Mouse (Mus musculus): ENCODE measurements at regions not wholly inside any gene's neighbourhood (a gene's known extent, or its start where the extent isn't known, plus 50 kb on each side); places are given as distances from the start of the nearest gene placed in this dataset.
A peak's percentile ranks its signal among the peaks of the same experiment; 100 is the strongest.

DNA sequence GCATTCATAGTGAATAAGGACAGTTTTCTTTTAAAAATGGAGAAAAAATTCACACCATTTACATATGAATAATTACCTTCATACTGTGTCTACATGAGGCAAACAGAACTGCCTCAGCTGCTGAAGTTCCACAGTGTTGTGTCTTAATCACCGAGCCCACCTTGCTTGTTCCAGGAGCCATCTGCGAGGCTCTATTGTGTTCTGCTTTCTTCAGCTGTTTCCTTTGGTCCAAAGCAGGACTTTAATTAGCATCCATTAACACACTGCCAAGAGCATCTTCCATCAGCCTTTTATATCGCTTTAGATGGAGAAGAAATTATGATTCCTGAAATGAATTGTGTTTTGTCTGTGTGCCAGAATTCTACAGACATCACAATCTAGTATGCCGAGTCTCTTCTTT lies 3423.1 kb upstream of the Lrrc6 start:
- DNase-seq (ENCODE audit: low read depth, low spot score): no peak

DNA sequence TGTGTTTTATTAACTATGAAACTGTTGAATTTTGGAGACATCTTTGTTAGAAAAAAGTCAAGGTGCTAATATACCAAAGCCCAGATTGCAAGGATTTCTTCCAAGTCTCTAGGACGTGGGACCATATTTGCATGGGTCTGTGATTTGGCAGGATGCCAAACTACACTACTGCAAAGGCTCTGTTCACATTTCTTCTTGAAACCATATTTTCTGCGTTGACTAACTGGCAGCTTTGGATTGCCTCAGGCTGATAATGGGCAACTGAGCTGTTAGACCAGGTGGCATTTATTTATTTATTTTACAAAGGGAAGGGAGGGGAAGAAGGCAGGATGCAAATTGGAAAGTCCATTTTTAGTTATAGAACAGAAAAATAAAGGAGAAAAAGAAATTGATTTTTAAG lies 3422.6 kb upstream of the Lrrc6 start:
- no peak for DNase-seq (ENCODE audit: low read depth, low spot score)

DNA sequence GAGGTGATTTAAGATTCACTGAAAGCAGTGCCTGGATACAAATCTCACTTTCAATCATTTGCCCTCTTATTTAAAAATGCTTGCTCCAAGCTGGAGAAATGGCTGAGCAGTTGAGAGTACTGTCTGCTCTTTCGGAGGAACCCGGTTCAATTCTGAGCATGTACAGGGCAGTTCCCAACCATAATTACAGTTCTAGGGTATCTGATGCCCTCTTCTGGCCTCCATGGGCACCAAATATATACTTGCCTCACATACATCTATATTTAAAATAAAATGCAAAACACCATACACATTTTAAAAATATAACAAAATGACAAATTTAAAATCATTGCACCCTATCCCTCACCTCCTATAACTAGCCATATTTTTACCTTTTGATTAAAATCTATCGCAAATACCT lies 3421.5 kb upstream of the Lrrc6 start:
- no peak for DNase-seq (ENCODE audit: low read depth, low spot score)

DNA sequence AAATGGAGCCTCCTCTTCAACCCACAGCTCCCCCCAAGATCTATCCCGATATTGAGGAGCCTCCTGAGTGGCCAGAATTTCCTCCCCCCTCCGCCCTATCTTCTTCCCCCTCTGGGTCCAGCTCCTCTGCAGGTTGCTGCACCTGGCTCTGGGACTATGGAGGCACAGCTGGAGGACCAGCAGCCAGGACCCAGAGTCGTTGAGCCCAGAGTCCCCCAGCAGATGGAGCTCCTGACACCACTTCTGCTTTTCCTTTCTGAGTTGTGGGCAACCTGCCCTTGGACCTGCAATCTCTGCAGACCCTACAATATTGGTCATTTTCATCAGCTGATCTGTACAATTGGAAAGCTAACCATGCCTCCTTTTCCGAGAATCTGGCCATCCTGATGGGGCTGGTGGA lies 3385.1 kb upstream of the Lrrc6 start:
- DNase-seq (ENCODE audit: low read depth, low spot score): no peak

DNA sequence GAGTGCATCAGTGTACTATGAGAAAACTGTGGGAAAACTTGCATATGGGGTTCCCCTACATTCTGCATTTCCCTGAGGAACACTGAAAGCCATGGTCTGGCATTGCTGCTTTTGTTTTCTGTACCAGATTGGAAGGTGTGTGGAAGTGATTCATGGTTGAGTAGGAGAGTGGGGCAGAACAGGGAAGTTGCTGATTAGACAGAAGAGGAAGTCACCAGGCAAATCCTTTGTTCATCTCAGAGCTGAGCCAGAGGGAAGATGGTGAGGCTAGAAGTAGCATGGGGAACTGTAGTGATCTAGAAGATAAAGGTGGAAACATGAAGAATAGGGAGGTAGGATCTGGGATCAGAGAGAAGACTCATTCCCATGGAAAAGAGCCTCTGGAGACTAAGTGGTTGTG lies 3377.8 kb upstream of the Lrrc6 start:
- no peak for DNase-seq (ENCODE audit: low read depth, low spot score)

DNA sequence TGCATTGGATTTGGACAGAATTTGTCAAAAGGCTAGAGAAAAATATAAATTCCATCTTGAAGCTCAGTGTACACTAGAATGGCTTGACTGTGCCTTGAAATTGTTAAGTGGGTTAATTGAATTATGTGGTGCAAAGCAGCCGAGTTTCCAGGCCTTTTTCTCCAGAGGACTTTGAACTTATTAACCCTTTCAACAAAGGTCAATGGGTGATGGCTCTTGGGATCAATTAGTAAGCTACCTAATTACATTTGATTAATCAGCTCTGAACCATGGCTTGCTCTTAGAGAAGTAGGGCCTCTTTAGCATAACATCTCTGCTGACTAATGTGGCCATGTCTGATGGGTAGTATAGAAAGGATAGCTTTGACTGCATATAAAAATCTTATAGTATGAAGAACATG lies 3352.8 kb upstream of the Lrrc6 start:
- DNase-seq (ENCODE audit: low read depth, low spot score): peak; percentile 13

DNA sequence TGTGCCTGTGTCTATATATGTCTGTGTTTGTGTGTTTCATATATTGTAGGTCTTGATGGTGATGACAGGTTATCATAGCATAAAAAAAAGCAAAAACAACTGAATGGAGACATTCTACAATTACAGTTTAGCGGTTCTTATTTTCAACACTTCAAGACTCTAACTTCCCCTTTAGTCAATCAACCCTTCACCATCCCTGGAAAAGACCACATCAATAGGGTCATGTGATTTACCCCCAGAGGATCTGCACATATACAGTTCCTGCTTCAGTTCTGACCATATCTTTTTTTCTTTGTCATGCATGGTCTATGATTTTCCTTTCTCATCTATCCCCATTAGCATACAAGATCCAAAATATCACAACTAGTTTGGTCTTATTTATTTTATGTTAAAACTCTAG lies 3348.9 kb upstream of the Lrrc6 start:
- DNase-seq (ENCODE audit: low read depth, low spot score): no peak
